Mouse (Mus musculus): ENCODE data around the gene Copz1.

Gene Copz1

GRCm38 (mm10) chr15:103335488-103336235, 63.1 kb downstream of the Copz1 start:
- in situ Hi-C loops (cut with MboI) = no loop called here

DNA sequence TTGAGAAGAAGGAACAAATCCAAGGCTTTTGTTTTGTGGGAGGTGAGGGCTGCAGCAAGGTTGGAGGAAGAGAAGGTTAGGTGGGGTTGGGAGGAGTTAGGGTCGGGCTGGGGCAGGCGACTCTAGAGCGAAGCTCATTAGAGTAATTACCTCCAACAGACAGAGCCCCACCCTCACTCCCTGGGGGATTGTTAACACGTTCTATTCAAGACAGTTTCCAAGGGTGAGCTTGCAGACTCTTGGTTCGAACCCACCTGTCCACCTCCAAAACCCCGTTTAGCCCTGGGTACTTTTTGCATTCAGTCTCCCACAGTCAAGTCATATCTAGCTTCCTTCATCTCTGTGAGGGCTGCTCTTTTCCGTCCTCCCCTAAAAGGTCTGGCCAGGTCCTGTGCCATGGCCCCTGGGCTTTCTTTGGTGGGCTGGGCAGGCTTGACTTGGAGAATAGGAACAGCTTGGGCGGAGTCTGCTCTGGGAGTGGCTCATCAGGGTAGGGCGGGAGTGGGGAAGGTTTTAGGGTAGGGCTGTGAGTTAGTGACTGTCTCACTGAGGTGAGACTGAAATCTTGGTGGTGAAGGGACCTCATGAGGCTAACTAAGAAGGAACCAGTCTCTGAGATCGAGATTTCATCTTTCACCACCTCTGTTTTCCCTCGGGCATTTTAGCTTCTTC, 64.6 kb downstream of the Copz1 start:
- in situ Hi-C loops (cut with MboI) = no loop called here

GRCm38 (mm10) chr15:103338829-103339165, 66.3 kb downstream of the Copz1 start:
- in situ Hi-C loops (cut with MboI) = no loop called here

- in situ Hi-C loops (cut with MboI) = no loop called here
Measured at GRCm38 (mm10) chr15:103339166-103339960, 66.8 kb downstream of the Copz1 start.

DNA sequence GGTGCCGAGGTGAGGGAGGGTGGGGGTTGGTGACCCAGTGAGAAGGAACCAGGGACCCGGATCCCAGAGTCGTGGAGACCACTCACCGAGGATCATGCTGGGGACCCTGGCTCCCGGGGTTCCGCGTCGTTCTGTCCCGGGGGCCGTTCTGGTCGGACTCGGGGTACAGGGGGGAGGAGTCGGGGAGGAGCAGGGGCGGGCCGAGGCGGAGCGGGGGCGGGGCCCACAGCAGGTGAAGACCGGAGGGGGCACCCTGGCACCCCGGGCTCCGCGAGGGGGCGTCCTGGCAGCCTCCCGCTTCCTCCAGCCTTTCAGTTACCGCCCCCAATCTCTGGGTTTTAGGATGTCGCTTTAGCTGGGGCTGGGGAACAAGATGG, 67.4 kb downstream of the Copz1 start, which contains the start of gene Zfp385a:
Zfp385a (minus strand) TSS at position 133 of the 377 bp plus-strand sequence.
- in situ Hi-C loops (cut with MboI) = no loop called here

DNA sequence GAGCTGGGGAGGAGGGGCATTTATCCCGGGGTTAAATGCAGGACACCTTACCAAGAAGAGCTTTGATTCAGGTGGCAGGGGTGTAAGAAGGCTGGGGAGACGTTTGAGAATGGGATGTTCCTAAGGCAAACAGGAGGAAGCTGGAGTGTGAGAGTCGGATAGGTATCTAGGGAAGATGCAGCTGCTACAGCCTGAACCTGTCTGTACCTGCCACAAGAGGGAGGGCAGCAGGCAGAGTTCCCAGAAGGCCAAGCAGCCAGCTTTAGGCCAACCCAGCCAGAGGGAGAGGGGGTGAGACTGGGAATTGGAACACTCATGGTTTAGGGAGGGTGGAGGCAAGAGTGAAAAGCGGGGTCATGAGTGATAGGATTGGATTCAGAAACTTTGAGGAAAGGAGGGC, 68.3 kb downstream of the Copz1 start:
- in situ Hi-C loops (cut with MboI) = no loop called here

DNA sequence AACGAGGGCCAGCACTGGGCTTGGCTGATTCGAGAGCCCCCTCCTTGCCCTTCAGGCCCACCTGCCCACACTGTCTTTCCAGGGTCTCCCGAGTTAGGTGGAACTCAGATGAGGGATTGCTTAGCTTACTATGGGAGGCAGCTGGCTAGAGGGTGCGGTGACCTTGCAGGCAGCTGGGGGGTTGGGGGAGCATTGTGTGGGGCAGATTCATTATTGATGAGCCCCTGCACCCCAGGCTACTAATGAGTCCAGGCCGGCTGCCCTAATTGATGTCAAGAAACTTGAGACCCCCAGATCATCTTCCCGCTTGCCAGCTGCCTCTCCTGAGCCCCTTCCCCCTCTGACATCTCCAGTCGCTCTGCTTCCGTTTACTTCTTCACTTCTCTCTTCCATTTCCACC, 69.0 kb downstream of the Copz1 start:
- in situ Hi-C loops (cut with MboI) = no loop called here

DNA sequence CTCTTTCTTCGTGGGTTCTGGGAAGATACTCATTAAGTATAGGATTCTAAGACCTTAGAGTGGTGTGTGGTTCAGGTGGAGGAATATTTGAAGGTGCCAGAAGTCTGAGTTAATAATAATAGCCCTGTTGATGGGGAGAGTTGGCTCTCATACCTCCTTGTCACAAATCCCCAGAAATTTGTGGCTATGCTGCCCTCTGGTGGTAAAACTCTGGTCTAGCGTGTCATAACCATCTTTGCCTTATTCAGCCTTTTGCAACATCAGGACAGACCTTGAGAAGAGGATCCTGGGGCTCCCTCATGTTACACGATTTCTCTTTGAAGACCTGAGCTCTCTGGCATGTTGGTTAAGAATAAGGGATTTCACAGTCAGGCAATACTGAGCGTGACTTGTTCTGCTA, 69.9 kb downstream of the Copz1 start:
- in situ Hi-C loops (cut with MboI) = no loop called here

GRCm38 (mm10) chr15:103343008-103343407, 70.5 kb downstream of the Copz1 start:
- in situ Hi-C loops (cut with MboI) = no loop called here

GRCm38 (mm10) chr15:103343556-103343955, 71.0 kb downstream of the Copz1 start:
- in situ Hi-C loops (cut with MboI) = no loop called here

GRCm38 (mm10) chr15:103345789-103346188, 73.3 kb downstream of the Copz1 start:
- in situ Hi-C loops (cut with MboI) = no loop called here

GRCm38 (mm10) chr15:103347275-103347684, 74.8 kb downstream of the Copz1 start:
- in situ Hi-C loops (cut with MboI) = no loop called here
